Mouse (Mus musculus) ES-E14 (cell line): ENCODE data around the gene Inpp4b. TPM values are rescaled to one million over a fixed set of nuclear protein-coding genes. Genes with fewer than 3 reads are reported as not detected.

Source experiments
- DNase-seq: peaks from one replicate; pipeline ENCODE4 v3.0.0-alpha.2; 2013; ENCODE audit warnings: low read depth, low spot score
- H3K27ac ChIP-seq: 2 replicates; pipeline ENCODE4 v1.5.1; 2012; ENCODE audit warnings: low read depth, mild to moderate bottlenecking, low read length, moderate library complexity, mixed read lengths; ENCODE audit not compliant: poor library complexity, insufficient read depth, severe bottlenecking
- H3K36me3 ChIP-seq: 2 replicates; pipeline ENCODE4 v1.6.1; 2012; ENCODE audit warnings: mild to moderate bottlenecking, low read length, moderate library complexity, mixed read lengths; ENCODE audit not compliant: control insufficient read depth, poor library complexity, insufficient read depth, severe bottlenecking
- H3K4me1 ChIP-seq, 2 experiments: fragments of 150-350 bp in 1 of 2; sonication (generic) in 1 of 2; 2 replicates each; pipeline ENCODE4 v1.6.1; 2012; ENCODE audit warnings: low read length in 2 of 2, mild to moderate bottlenecking in 1 of 2, mixed read lengths in 1 of 2; ENCODE audit not compliant: control insufficient read depth in 2 of 2, insufficient read depth in 2 of 2, poor library complexity in 1 of 2
- H3K4me3 ChIP-seq, 2 experiments: fragments of 150-350 bp in 1 of 2; sonication (generic) in 1 of 2; 2 replicates each; pipeline ENCODE4 v1.5.1; 2012; ENCODE audit warnings: low read length in 2 of 2, low read depth in 1 of 2, mild to moderate bottlenecking in 1 of 2, mixed read lengths in 1 of 2; ENCODE audit not compliant: insufficient read depth in 1 of 2, poor library complexity in 1 of 2, severe bottlenecking in 1 of 2
- H3K9ac ChIP-seq: 2 replicates; pipeline ENCODE4 v1.6.1; 2012; ENCODE audit warnings: low read depth, mild to moderate bottlenecking, low read length, mixed read lengths; ENCODE audit not compliant: poor library complexity, insufficient read depth, severe bottlenecking
- H3K9me3 ChIP-seq: fragments of 150-350 bp; sonication (generic); 2 replicates; pipeline ENCODE4 v1.6.1; 2012; ENCODE audit warnings: low read depth, mild to moderate bottlenecking, low read length; ENCODE audit not compliant: control insufficient read depth, insufficient read depth
- CHD2 ChIP-seq: IDR thresholded peaks from 2 replicates; pipeline ENCODE4 v1.6.1; 2014; ENCODE audit warnings: mild to moderate bottlenecking, low read depth, low read length, inconsistent platforms
- HCFC1 ChIP-seq: IDR thresholded peaks from 2 replicates; pipeline ENCODE4 v1.6.1; 2012; ENCODE audit warnings: low read length, inconsistent platforms, borderline replicate concordance; ENCODE audit not compliant: insufficient read depth
- MAFK ChIP-seq: IDR thresholded peaks from 2 replicates; pipeline ENCODE4 v1.6.1; 2014; ENCODE audit warnings: mild to moderate bottlenecking, low read depth, low read length, inconsistent platforms; ENCODE audit not compliant: insufficient read depth
- ZC3H11A ChIP-seq: IDR thresholded peaks from 2 replicates; pipeline ENCODE4 v1.6.1; 2012; ENCODE audit warnings: low read depth, mild to moderate bottlenecking, inconsistent platforms, low read length, borderline replicate concordance
- ZNF384 ChIP-seq: IDR thresholded peaks from 2 replicates; pipeline ENCODE4 v1.6.1; 2012; ENCODE audit warnings: low read depth, low read length, inconsistent platforms
- in situ Hi-C, 2 experiments: fragments of 600-800 bp; cut with MboI; formaldehyde crosslinking; loops; one replicate each; pipeline ENCODE4 v1.15.1; 2025; ENCODE audit warnings: low sequenced_read_pairs in 2 of 2, inconsistent platforms in 1 of 2; ENCODE audit not compliant: unreplicated experiment in 2 of 2
- total RNA-seq: library from RNA; depleted of rRNA; stranded (reverse); fragments of 300-350 nt; gene quantifications from 2 replicates; pipeline ENCODE4 v1.2.3, GENCODE M21; 2012

Gene Inpp4b
- total RNA-seq, 1 experiment: 0.98 TPM

- H3K9me3 ChIP-seq: peaks cover 8% of the 10 kb centered on the region; the same call in 1 of the 2 replicates
- no peaks in the 10 kb centered on the region for H3K36me3 ChIP-seq
- H3K4me1 ChIP-seq: peaks cover 0 to 3% of the 10 kb centered on the region in 2 experiments; a peak in 1 of 4 replicates
- in situ Hi-C loops: no loop called here
- H3K27ac ChIP-seq: no peak overlapping the region
- TF ChIP-seq ZNF384: no peak
- TF ChIP-seq MAFK: no peak
- no peak for TF ChIP-seq ZC3H11A
- no peak for TF ChIP-seq HCFC1
- no peak for TF ChIP-seq CHD2
- no peak overlapping the region for H3K9ac ChIP-seq
- no peak for DNase-seq
- H3K4me3 ChIP-seq: peak overlapping the region in 1 of 2 experiments; percentile 83; a peak in 1 of 4 replicates
Measured at GRCm38 (mm10) chr8:81342999-81343302, 595 bp downstream of the Inpp4b start.

DNA sequence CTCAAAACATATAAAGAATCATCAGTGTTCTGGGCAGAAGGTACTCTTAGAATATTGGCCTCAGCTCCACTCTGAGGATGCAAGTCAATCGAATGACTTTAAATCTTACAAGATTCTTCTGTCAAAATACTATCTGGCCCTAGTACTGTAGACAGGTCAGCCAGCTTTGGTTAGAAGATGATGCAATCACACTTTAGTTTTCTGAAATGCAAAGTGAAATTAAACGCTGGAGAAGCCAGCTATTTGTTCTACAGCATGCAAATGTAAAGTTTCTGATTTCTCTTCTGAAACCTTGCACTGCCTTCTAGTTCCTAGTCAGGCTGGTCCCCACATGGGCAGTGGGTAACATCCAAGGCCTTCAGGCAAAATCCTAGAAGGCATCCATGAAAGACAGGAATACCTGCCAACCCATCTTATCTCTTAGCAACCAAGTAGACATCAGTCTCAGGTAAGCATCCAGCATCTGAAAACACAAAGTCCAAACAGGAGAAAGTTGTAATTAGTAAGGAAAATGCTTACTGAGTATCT, 2.9 kb downstream of the Inpp4b start:
- in situ Hi-C loops: no loop called here
- TF ChIP-seq ZC3H11A: no peak
- TF ChIP-seq HCFC1: no peak
- no peak for TF ChIP-seq ZNF384
- no peak for TF ChIP-seq CHD2
- no peak for TF ChIP-seq MAFK
- no peak overlapping the region for H3K9ac ChIP-seq

GRCm38 (mm10) chr8:81349452-81349851, 7.1 kb downstream of the Inpp4b start:
- no peak overlapping the region for H3K9ac ChIP-seq
- no peak for DNase-seq
- TF ChIP-seq MAFK (no peak), ZC3H11A (peak; percentile 65; the same call in 1 of the 2 replicates)
- no peak overlapping the region for H3K27ac ChIP-seq
- no peaks in the 10 kb centered on the region for H3K4me1 ChIP-seq
- no peaks in the 10 kb centered on the region for H3K9me3 ChIP-seq
- no peaks in the 10 kb centered on the region for H3K36me3 ChIP-seq
- in situ Hi-C loops: no loop called here
- no peak overlapping the region for H3K4me3 ChIP-seq

More for the DNA sequence above, 2.9 kb downstream of the Inpp4b start:
- Histone ChIP-seq H3K27ac (no peak overlapping the region), H3K9me3 (no peaks in the 10 kb centered on the region), H3K4me1 (peaks cover 0 to 3% of the 10 kb centered on the region in 2 experiments; a peak in 1 of 4 replicates), H3K4me3 (no peak overlapping the region), H3K36me3 (no peaks in the 10 kb centered on the region)
- no peak for DNase-seq

- H3K4me1 ChIP-seq: no peaks in the 10 kb centered on the region
- H3K27ac ChIP-seq: no peak overlapping the region
- no peak overlapping the region for H3K4me3 ChIP-seq
- H3K9ac ChIP-seq: no peak overlapping the region
- no peaks in the 10 kb centered on the region for H3K36me3 ChIP-seq
- TF ChIP-seq ZNF384 (no peak), CHD2 (no peak), ZC3H11A (no peak), HCFC1 (no peak), MAFK (no peak)
- no peak for DNase-seq
- H3K9me3 ChIP-seq: no peaks in the 10 kb centered on the region
- in situ Hi-C loops: loop anchor here in 1 of 2 experiments (10.0 kb wide), 1 partner anchor 451 kb away; no protein-coding TSS in a partner anchor
Measured at GRCm38 (mm10) chr8:81353460-81353859, 11.1 kb downstream of the Inpp4b start.

- no peaks in the 10 kb centered on the region for H3K9me3 ChIP-seq
- H3K36me3 ChIP-seq: no peaks in the 10 kb centered on the region
- no peak for TF ChIP-seq MAFK
- no peak for TF ChIP-seq HCFC1
- TF ChIP-seq CHD2: no peak
- no peak for TF ChIP-seq ZNF384
- TF ChIP-seq ZC3H11A: no peak
- no peaks in the 10 kb centered on the region for H3K4me1 ChIP-seq
- H3K4me3 ChIP-seq: no peak overlapping the region
- in situ Hi-C loops: loop anchor here in 1 of 2 experiments (10.0 kb wide), 1 partner anchor 447 kb away; no protein-coding TSS in a partner anchor
- no peak for DNase-seq
- H3K27ac ChIP-seq: no peak overlapping the region
- no peak overlapping the region for H3K9ac ChIP-seq
Measured at GRCm38 (mm10) chr8:81358108-81358507, 15.8 kb downstream of the Inpp4b start.
